Comparison of ENCODE assay signal across 8 mouse cellular contexts in the genomic region with DNA sequence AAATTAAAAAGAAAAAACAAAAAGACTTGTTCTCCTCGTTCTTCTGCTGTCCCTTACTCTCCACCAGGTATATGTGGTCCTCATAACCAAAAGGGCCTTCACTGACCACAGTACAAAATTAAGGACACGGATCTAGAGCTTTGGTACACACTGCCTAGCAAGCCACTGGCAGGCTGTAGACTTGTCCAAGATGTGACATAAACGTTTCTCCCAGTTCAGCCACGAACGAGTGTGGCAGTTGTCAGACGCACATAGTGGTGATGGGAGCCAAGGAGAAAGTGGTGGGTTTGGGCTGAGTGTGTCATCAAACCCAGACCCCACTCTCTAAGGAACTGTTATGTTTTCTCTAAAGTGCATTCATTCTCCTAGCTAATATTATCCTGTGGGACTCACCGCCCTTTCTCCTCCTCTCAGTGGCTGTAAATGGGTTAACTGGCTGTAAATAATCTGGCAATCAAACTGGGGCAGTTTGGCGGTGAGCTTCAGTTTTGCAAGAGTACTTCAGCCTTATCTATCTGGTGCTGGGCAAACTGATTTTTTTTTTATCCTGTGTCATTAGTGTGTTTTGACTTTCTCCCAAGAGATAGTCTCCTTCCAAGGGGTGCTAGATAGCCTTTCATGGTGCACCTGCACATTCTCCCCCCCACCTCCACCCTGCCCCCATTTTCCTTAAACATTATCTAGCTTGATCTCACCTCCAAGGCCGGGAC. TPM values are rescaled to one million over a fixed set of nuclear protein-coding genes. Genes with fewer than 3 reads are reported as not detected.
DNase-seq lines count a peak whose midpoint lies in the region; ATAC-seq and TF ChIP-seq lines count a peak whose summit lies in the region.
"Had no signal": no experiment of that assay in that cellular context is flagged by ENCODE, and none has a peak within 500 bp of the region (broad histone marks: within the 10 kb centered on the region; RNA-seq: fewer than 3 reads in every experiment).

No protein-coding gene starts in this region.

- no peak for TF ChIP-seq CTCF in testis, adult 2 months (IDR thresholded peaks at IDR 0.05; ENCODE audit: control insufficient read depth, insufficient read depth, insufficient replicate concordance, low read depth, low read length)

- H3K4me1 ChIP-seq in testis, adult 2 months (ENCODE audit: control insufficient read depth, insufficient read depth, low read length), result peaks cover 7% of the 10 kb centered on the region
- H3K4me1 ChIP-seq in embryonic facial prominence, embryonic 14.5 days (ENCODE audit: control insufficient read depth, insufficient read depth, low read length), result peaks cover 7% of the 10 kb centered on the region
- peaks cover 7% of the 10 kb centered on the region for H3K4me1 ChIP-seq in hindbrain, embryonic 16.5 days (ENCODE audit: control insufficient read depth, insufficient read depth, low read depth, low read length)

- peak; percentile 19 for ATAC-seq in embryonic facial prominence, embryonic 14.5 days (ENCODE audit: low read depth)
- peak; percentile 45 for ATAC-seq in hindbrain, embryonic 16.5 days
- ATAC-seq in megakaryocyte progenitor cell, adult 5-6 weeks (replicated peaks; ENCODE audit: poor library complexity), result peak; percentile 21

- no peak for TF ChIP-seq POLR2A in testis, adult 2 months (IDR thresholded peaks at IDR 0.05; ENCODE audit: control insufficient read depth, low read depth, low read length)

- 20% methylated on average over 9 of the region's 9 CpGs for WGBS in embryonic facial prominence, embryonic 14.5 days
- WGBS in hindbrain, embryonic 16.5 days, result 17% methylated on average over 9 of the region's 9 CpGs

- no peaks in the 10 kb centered on the region for H3K9me3 ChIP-seq in embryonic facial prominence, embryonic 14.5 days (ENCODE audit: control insufficient read depth, low read length)
- no peaks in the 10 kb centered on the region for H3K9me3 ChIP-seq in hindbrain, embryonic 16.5 days (ENCODE audit: control insufficient read depth, low read length)

- H3K9ac ChIP-seq in embryonic facial prominence, embryonic 14.5 days (ENCODE audit: low read depth, low read length), result peak overlapping the region; percentile 94
- H3K9ac ChIP-seq in hindbrain, embryonic 16.5 days (ENCODE audit: low read depth, low read length), result peak overlapping the region; percentile 62

- H3K4me2 ChIP-seq in embryonic facial prominence, embryonic 14.5 days (ENCODE audit: low read depth, low read length), result peak overlapping the region; percentile 92
- peak overlapping the region; percentile 94 for H3K4me2 ChIP-seq in hindbrain, embryonic 16.5 days (ENCODE audit: low read length)

- H3K4me3 ChIP-seq in testis, adult 2 months (ENCODE audit: control insufficient read depth, low read depth, low read length), result peak overlapping the region; percentile 94
- H3K4me3 ChIP-seq in embryonic facial prominence, embryonic 14.5 days (ENCODE audit: low read depth, low read length), result peak overlapping the region; percentile 90
- peak overlapping the region; percentile 90 for H3K4me3 ChIP-seq in hindbrain, embryonic 16.5 days (ENCODE audit: low read length)

- H3K27me3 ChIP-seq in testis, adult 2 months (ENCODE audit: control insufficient read depth, insufficient read depth, low read length), result no peaks in the 10 kb centered on the region
- H3K27me3 ChIP-seq in embryonic facial prominence, embryonic 14.5 days (replicated peaks; ENCODE audit: control insufficient read depth, insufficient read depth, low read length), result no peaks in the 10 kb centered on the region
- H3K27me3 ChIP-seq in hindbrain, embryonic 16.5 days (replicated peaks; ENCODE audit: control insufficient read depth, insufficient read depth, low read length), result no peaks in the 10 kb centered on the region

- DNase-seq in testis, postnatal 14 days (ENCODE audit: low spot score), result no peak
- no peak for DNase-seq in embryonic facial prominence, embryonic 14.5 days (ENCODE audit: low spot score)
- no peak for DNase-seq in gastrocnemius, postnatal 4 days (ENCODE audit: low spot score in 2 of 2)
- no peak for DNase-seq in adrenal gland, adult 2 months

- no peaks in the 10 kb centered on the region for H3K36me3 ChIP-seq in testis, adult 2 months (ENCODE audit: control insufficient read depth, insufficient read depth, low read length)
- peaks cover 16% of the 10 kb centered on the region; the same call in 1 of the 2 replicates for H3K36me3 ChIP-seq in embryonic facial prominence, embryonic 14.5 days (ENCODE audit: control insufficient read depth, insufficient read depth, low read length)
- H3K36me3 ChIP-seq in hindbrain, embryonic 16.5 days (ENCODE audit: control insufficient read depth, insufficient read depth, low read length), result peaks cover 6% of the 10 kb centered on the region

- H3K27ac ChIP-seq in testis, adult 2 months (ENCODE audit: control insufficient read depth, insufficient read depth, low read depth, low read length), result peak overlapping the region; percentile 91
- peak overlapping the region; percentile 88 for H3K27ac ChIP-seq in embryonic facial prominence, embryonic 14.5 days (replicated peaks; ENCODE audit: low read depth, low read length)
- H3K27ac ChIP-seq in hindbrain, embryonic 16.5 days (ENCODE audit: low read depth, low read length), result peak overlapping the region; percentile 77

RNA-seq across cellular contexts. Expression of a gene that starts 0.7 kb away (rescaled TPM):
- polyA plus RNA-seq in testis, adult 2 months (2012; rRNA removed), result 8.4 and 10.1 TPM in 2 replicates
- polyA plus RNA-seq in embryonic facial prominence, embryonic 14.5 days (2014; fragmentation: Nextera tagmentation; extraction: Ambion mirVana), result 1.2 and 2.7 TPM in 2 replicates
- 3.0 and 4.1 TPM in 2 replicates for polyA plus RNA-seq in hindbrain, embryonic 16.5 days (2015; fragmentation: Nextera tagmentation; extraction: Ambion mirVana)
- 0.25 and 0.34 TPM in 2 replicates for total RNA-seq in megakaryocyte progenitor cell, adult 5-6 weeks (2015)
- total RNA-seq in megakaryocyte progenitor cell, adult 5-6 weeks (2017), result 2.7 TPM in 1 of 2 replicates, not detected in the other
- 1 to 10 TPM in 1 of 2 experiments, under 1 TPM in 1; 0.86 to 1.0 TPM for total RNA-seq in gastrocnemius, postnatal 4 days (2021)
- total RNA-seq in adrenal gland, adult 2 months (2021), result 1 to 10 TPM in 1 of 2 experiments, under 1 TPM in 1; 0.90 to 9.0 TPM
- 0.36 and 0.39 TPM in 2 replicates for polyA plus RNA-seq in adrenal gland, adult 2 months (2012; rRNA removed)

RNA-seq across cellular contexts. Expression of a gene that starts 0.9 kb away (rescaled TPM):
- polyA plus RNA-seq in testis, adult 2 months (2012; rRNA removed), result 955 and 969 TPM in 2 replicates
- 592 and 683 TPM in 2 replicates for polyA plus RNA-seq in embryonic facial prominence, embryonic 14.5 days (2014; fragmentation: Nextera tagmentation; extraction: Ambion mirVana)
- 747 and 916 TPM in 2 replicates for polyA plus RNA-seq in hindbrain, embryonic 16.5 days (2015; fragmentation: Nextera tagmentation; extraction: Ambion mirVana)
- total RNA-seq in megakaryocyte progenitor cell, adult 5-6 weeks (2015), result 194 and 224 TPM in 2 replicates
- 30.5 and 42.9 TPM in 2 replicates for total RNA-seq in megakaryocyte progenitor cell, adult 5-6 weeks (2017)
- total RNA-seq in gastrocnemius, postnatal 4 days (2021), result 100 to 1,000 TPM; 694 to 764 TPM
- total RNA-seq in adrenal gland, adult 2 months (2021), result 1,000 to 10,000 TPM; 1,216 to 1,248 TPM
- polyA plus RNA-seq in adrenal gland, adult 2 months (2012; rRNA removed), result 845 and 941 TPM in 2 replicates

RNA-seq across cellular contexts. Expression of a gene that starts 8.5 kb away (rescaled TPM):
- polyA plus RNA-seq in testis, adult 2 months (2012; rRNA removed), result not detected in 2 replicates
- not detected in 2 replicates for polyA plus RNA-seq in embryonic facial prominence, embryonic 14.5 days (2014; fragmentation: Nextera tagmentation; extraction: Ambion mirVana)
- polyA plus RNA-seq in hindbrain, embryonic 16.5 days (2015; fragmentation: Nextera tagmentation; extraction: Ambion mirVana), result 0.33 and 0.44 TPM in 2 replicates
- not detected in 2 replicates for total RNA-seq in megakaryocyte progenitor cell, adult 5-6 weeks (2015)
- not detected in 2 replicates for total RNA-seq in megakaryocyte progenitor cell, adult 5-6 weeks (2017)
- total RNA-seq in gastrocnemius, postnatal 4 days (2021), result not detected
- not detected for total RNA-seq in adrenal gland, adult 2 months (2021)
- not detected in 2 replicates for polyA plus RNA-seq in adrenal gland, adult 2 months (2012; rRNA removed)
- total RNA-seq: heart, adult 18-20 months had no signal

RNA-seq across cellular contexts. Expression of a gene that starts 25.4 kb away (rescaled TPM):
- polyA plus RNA-seq in testis, adult 2 months (2012; rRNA removed), result 0.05 and 0.11 TPM in 2 replicates
- not detected in 2 replicates for polyA plus RNA-seq in embryonic facial prominence, embryonic 14.5 days (2014; fragmentation: Nextera tagmentation; extraction: Ambion mirVana)
- polyA plus RNA-seq in hindbrain, embryonic 16.5 days (2015; fragmentation: Nextera tagmentation; extraction: Ambion mirVana), result not detected in 2 replicates
- not detected in 2 replicates for total RNA-seq in megakaryocyte progenitor cell, adult 5-6 weeks (2015)
- not detected in 2 replicates for total RNA-seq in megakaryocyte progenitor cell, adult 5-6 weeks (2017)
- not detected for total RNA-seq in gastrocnemius, postnatal 4 days (2021)
- total RNA-seq in adrenal gland, adult 2 months (2021), result not detected
- polyA plus RNA-seq in adrenal gland, adult 2 months (2012; rRNA removed), result 0.08 TPM in 1 of 2 replicates, not detected in the other
- total RNA-seq: heart, adult 18-20 months had no signal

RNA-seq across cellular contexts. Expression of a gene that starts 25.5 kb away (rescaled TPM):
- polyA plus RNA-seq in testis, adult 2 months (2012; rRNA removed), result 0.41 and 1.1 TPM in 2 replicates
- 2.9 and 4.0 TPM in 2 replicates for polyA plus RNA-seq in embryonic facial prominence, embryonic 14.5 days (2014; fragmentation: Nextera tagmentation; extraction: Ambion mirVana)
- 3.2 and 3.6 TPM in 2 replicates for polyA plus RNA-seq in hindbrain, embryonic 16.5 days (2015; fragmentation: Nextera tagmentation; extraction: Ambion mirVana)
- total RNA-seq in megakaryocyte progenitor cell, adult 5-6 weeks (2015), result 0.02 TPM in 1 of 2 replicates, not detected in the other
- not detected in 2 replicates for total RNA-seq in megakaryocyte progenitor cell, adult 5-6 weeks (2017)
- total RNA-seq in gastrocnemius, postnatal 4 days (2021), result under 1 TPM; 0.49 to 0.81 TPM
- 1 to 10 TPM; 3.5 to 3.8 TPM for total RNA-seq in adrenal gland, adult 2 months (2021)
- 5.0 and 5.3 TPM in 2 replicates for polyA plus RNA-seq in adrenal gland, adult 2 months (2012; rRNA removed)
